Mouse (Mus musculus): ENCODE measurements around the gene Klhdc10. TPM values are rescaled to one million over a fixed set of nuclear protein-coding genes. Genes with fewer than 3 reads are reported as not detected.

Gene Klhdc10
- polyA plus RNA-seq (2014; fragmentation: Illumina TruSeq; extraction: RNeasy Lipid Tissue Mini Kit (QIAGEN cat#74804); ENCODE audit: insufficient read depth, low read depth, low replicate concordance) = 10.7 TPM

DNA sequence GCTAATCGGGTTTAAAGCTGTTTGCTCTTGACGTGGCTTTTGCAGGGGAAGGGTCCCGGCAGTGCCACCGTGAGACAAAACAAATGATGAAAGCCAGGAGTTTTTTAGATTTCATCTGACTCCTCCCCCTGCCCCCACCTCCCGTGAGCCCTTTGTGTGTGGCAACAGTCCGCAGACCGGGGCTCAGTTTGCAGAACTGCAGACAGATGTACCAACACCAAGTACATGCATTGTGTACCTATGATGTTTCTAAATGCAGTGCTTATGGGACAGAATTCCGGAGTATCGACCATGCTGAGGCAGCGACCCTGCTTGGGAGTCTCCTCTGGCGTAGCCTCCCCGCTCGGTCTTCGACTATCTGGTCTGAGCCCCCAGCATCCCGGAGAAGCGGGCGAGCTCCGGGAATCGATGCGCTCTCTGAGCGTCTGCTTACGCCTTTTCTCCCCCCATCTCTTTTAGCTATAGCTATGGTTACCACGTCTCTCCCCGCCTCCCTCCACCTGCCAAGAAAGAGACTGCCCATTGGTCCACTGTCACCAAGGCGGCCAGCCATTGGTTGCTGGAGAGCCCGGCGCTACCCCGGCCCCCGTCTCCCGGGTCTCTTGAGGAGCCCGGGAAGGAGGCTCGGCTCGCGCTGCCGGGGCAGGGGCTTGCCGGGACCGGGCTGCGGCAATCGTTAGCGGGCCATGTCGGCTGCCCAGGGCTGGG is at the start of gene Klhdc10:
Klhdc10 (plus strand) TSS at position 561 of the 708 bp plus-strand sequence.

GRCm38 (mm10) chr6:30390714-30391697 is 10.7 kb upstream of the Klhdc10 start, which contains the start of gene Zc3hc1:
Zc3hc1 (minus strand) TSS chr6:30391028.

Other genes with a start within 250 kb of the Klhdc10 start
- gene Ube2h, start 97.3 kb upstream of the Klhdc10 start, polyA plus RNA-seq (2014; fragmentation: Illumina TruSeq; extraction: RNeasy Lipid Tissue Mini Kit (QIAGEN cat#74804); ENCODE audit: insufficient read depth, low read depth, low replicate concordance) = 38.1 TPM
- 17.8 TPM for gene Zc3hc1, start 10.8 kb upstream of the Klhdc10 start, polyA plus RNA-seq (2014; fragmentation: Illumina TruSeq; extraction: RNeasy Lipid Tissue Mini Kit (QIAGEN cat#74804); ENCODE audit: insufficient read depth, low read depth, low replicate concordance)
- 9.0 TPM for gene Tmem209, start 107.9 kb downstream of the Klhdc10 start, polyA plus RNA-seq (2014; fragmentation: Illumina TruSeq; extraction: RNeasy Lipid Tissue Mini Kit (QIAGEN cat#74804); ENCODE audit: insufficient read depth, low read depth, low replicate concordance)
- not detected for gene Ssmem1, start 108.0 kb downstream of the Klhdc10 start, polyA plus RNA-seq (2014; fragmentation: Illumina TruSeq; extraction: RNeasy Lipid Tissue Mini Kit (QIAGEN cat#74804); ENCODE audit: insufficient read depth, low read depth, low replicate concordance)
- not detected for gene Cpa2, start 139.7 kb downstream of the Klhdc10 start, polyA plus RNA-seq (2014; fragmentation: Illumina TruSeq; extraction: RNeasy Lipid Tissue Mini Kit (QIAGEN cat#74804); ENCODE audit: insufficient read depth, low read depth, low replicate concordance)
- gene Cpa4, start 166.5 kb downstream of the Klhdc10 start, polyA plus RNA-seq (2014; fragmentation: Illumina TruSeq; extraction: RNeasy Lipid Tissue Mini Kit (QIAGEN cat#74804); ENCODE audit: insufficient read depth, low read depth, low replicate concordance) = not detected
- not detected for gene Cpa5, start 209.1 kb downstream of the Klhdc10 start, polyA plus RNA-seq (2014; fragmentation: Illumina TruSeq; extraction: RNeasy Lipid Tissue Mini Kit (QIAGEN cat#74804); ENCODE audit: insufficient read depth, low read depth, low replicate concordance)
- gene Cpa1, start 237.3 kb downstream of the Klhdc10 start, polyA plus RNA-seq (2014; fragmentation: Illumina TruSeq; extraction: RNeasy Lipid Tissue Mini Kit (QIAGEN cat#74804); ENCODE audit: insufficient read depth, low read depth, low replicate concordance) = not detected